Mouse (Mus musculus) lung, adult 2 months (tissue): ENCODE results near the gene Myo15.

ENCODE experiments used
- CTCF ChIP-seq: fragments of 200-500 bp; IDR thresholded peaks from 2 replicates; pipeline ENCODE4 v1.5.1; 2011; ENCODE audit warnings: mild to moderate bottlenecking, low read length, control low read depth; ENCODE audit not compliant: insufficient read depth
- POLR2A ChIP-seq: fragments of 200-500 bp; IDR thresholded peaks from 2 replicates; pipeline ENCODE4 v1.6.1; 2011; ENCODE audit warnings: low read depth, mild to moderate bottlenecking, control low read depth, low read length, borderline replicate concordance; ENCODE audit errors: extremely low read depth

GRCm38 (mm10) chr11:60536859-60537467 lies 67.8 kb downstream of the Myo15 start:
- TF ChIP-seq POLR2A (peak; percentile 90; the same call in 1 of the 2 replicates), CTCF (no peak)
